Mouse (Mus musculus) kidney, adult 2 months (tissue): ENCODE data around the gene Vapa.

ENCODE experiments used
- CTCF ChIP-seq: fragments of 200-500 bp; conservative IDR thresholded peaks from 2 replicates; pipeline ENCODE4 v1.5.1; 2011; ENCODE audit warnings: low read depth, mild to moderate bottlenecking, control low read depth, low read length, moderate library complexity, mixed read lengths; ENCODE audit not compliant: insufficient read depth, insufficient read length
- POLR2A ChIP-seq: fragments of 200-500 bp; IDR thresholded peaks from one replicate; pipeline ENCODE4 v1.6.1; 2011; ENCODE audit warnings: low read depth, low read length, control low read depth

DNA sequence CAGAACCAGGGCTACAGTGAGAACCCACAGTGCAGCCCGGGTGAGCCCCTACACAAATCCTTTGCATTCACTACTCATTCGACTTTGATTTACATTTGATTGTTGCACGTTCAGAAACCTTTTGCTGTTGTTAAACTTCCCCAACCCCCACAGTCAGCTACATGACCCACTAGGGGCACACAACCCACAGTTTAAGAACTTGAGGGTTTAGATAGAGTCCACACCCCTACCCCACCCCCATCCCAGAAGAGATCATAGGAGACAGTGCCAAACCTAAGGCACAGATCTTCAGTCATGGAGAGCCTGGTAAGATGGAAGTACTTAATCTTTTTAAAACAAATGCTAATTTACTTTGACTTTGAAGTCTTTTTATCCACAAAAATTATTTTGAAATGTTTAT, 2.3 kb upstream of the Vapa start:
- TF ChIP-seq POLR2A (no peak), CTCF (no peak)
